Mouse (Mus musculus) limb, embryonic 14.5 days (tissue): Measurements from ENCODE around the gene Drosha. TPM values are rescaled to one million over a fixed set of nuclear protein-coding genes. Genes with fewer than 3 reads are reported as not detected.

Experiments
- ATAC-seq: fragments of 200-750 bp; cut with Nextera tagmentation; 2 replicates; pipeline ENCODE4 v1.8.0; 2017; ENCODE audit warnings: low read depth, moderate number of reproducible peaks, moderate TSS enrichment; ENCODE audit not compliant: low FRiP score
- DNase-seq: peaks from one replicate; pipeline ENCODE4 v3.0.0-alpha.2; 2015; ENCODE audit warnings: low spot score
- H3K27ac ChIP-seq: fragments of 300-500 bp; sonication (generic); replicated peaks from 2 replicates; pipeline ENCODE4 v1.5.1; 2014; ENCODE audit warnings: low read depth, mild to moderate bottlenecking, low read length, moderate library complexity, mixed read lengths
- H3K27me3 ChIP-seq: fragments of 300-500 bp; sonication (generic); 2 replicates; pipeline ENCODE4 v1.6.1; 2014; ENCODE audit warnings: low read length, mixed read lengths; ENCODE audit not compliant: control insufficient read depth, insufficient read depth
- H3K36me3 ChIP-seq: fragments of 300-500 bp; sonication (generic); 2 replicates; pipeline ENCODE4 v1.6.1; 2014; ENCODE audit warnings: mild to moderate bottlenecking, low read length, moderate library complexity, mixed read lengths; ENCODE audit not compliant: control insufficient read depth, insufficient read depth
- H3K4me1 ChIP-seq: fragments of 300-500 bp; sonication (generic); 2 replicates; pipeline ENCODE4 v1.6.1; 2014; ENCODE audit warnings: antibody characterized with exemption, low read length, mixed read lengths; ENCODE audit not compliant: control insufficient read depth, insufficient read depth
- H3K4me2 ChIP-seq: fragments of 300-500 bp; sonication (generic); replicated peaks from 2 replicates; pipeline ENCODE4 v1.6.1; 2014; ENCODE audit warnings: low read depth, mild to moderate bottlenecking, low read length, moderate library complexity; ENCODE audit not compliant: severe bottlenecking
- H3K4me3 ChIP-seq: fragments of 300-500 bp; sonication (generic); replicated peaks from 2 replicates; pipeline ENCODE4 v1.5.1; 2014; ENCODE audit warnings: low read length
- H3K9ac ChIP-seq: fragments of 300-500 bp; sonication (generic); 2 replicates; pipeline ENCODE4 v1.6.1; 2014; ENCODE audit warnings: mild to moderate bottlenecking, low read depth, low read length, moderate library complexity; ENCODE audit not compliant: severe bottlenecking
- H3K9me3 ChIP-seq: fragments of 300-500 bp; sonication (generic); 2 replicates; pipeline ENCODE4 v1.6.1; 2016; ENCODE audit warnings: low read length; ENCODE audit not compliant: control insufficient read depth
- POLR2A ChIP-seq: fragments of 200-500 bp; IDR thresholded peaks from 2 replicates; pipeline ENCODE4 v1.8.0; 2012; ENCODE audit warnings: inconsistent platforms, mild to moderate bottlenecking, moderate library complexity, borderline replicate concordance; ENCODE audit not compliant: insufficient read depth, insufficient read length; ENCODE audit errors: extremely low read depth
- WGBS: fragments of 180-500 bp; shearing (Covaris S2); extraction: QIAGEN DNeasy Blood & Tissue Kit; methylation state at CpG from one replicate; pipeline ENCODE4 v1.1.7; 2014; 5-methylcytosine and 5-hydroxymethylcytosine counted together
- polyA plus RNA-seq, 2 experiments: library from polyadenylated mRNA; depleted of rRNA in 1 of 2; stranded (reverse) in 1 of 2; unstranded in 1 of 2; fragments of >200 nt; fragmentation: Nextera tagmentation in 1 of 2; extraction: Ambion mirVana in 1 of 2; gene quantifications; 2 replicates each; pipeline versions ENCODE4 v1.2.1 to v1.2.3; 2012 to 2014

Gene Drosha
- polyA plus RNA-seq, 2 experiments, result 34.3 to 39.0 TPM

GRCm38 (mm10) chr15:12858645-12859044 is 34.0 kb downstream of the Drosha start:
- WGBS, result 94% methylated on average over 3 of the region's 3 CpGs
- no peak overlapping the region for H3K9ac ChIP-seq
- H3K9me3 ChIP-seq, result no peaks in the 10 kb centered on the region
- H3K4me1 ChIP-seq, result no peaks in the 10 kb centered on the region
- H3K4me2 ChIP-seq, result no peak overlapping the region
- no peak for TF ChIP-seq POLR2A
- no peak for ATAC-seq
- no peaks in the 10 kb centered on the region for H3K27me3 ChIP-seq
- peaks cover 83% of the 10 kb centered on the region for H3K36me3 ChIP-seq
- no peak for DNase-seq
- H3K4me3 ChIP-seq, result no peak overlapping the region
- H3K27ac ChIP-seq, result no peak overlapping the region

GRCm38 (mm10) chr15:12862061-12862460 is 37.4 kb downstream of the Drosha start:
- no peaks in the 10 kb centered on the region for H3K27me3 ChIP-seq
- no peaks in the 10 kb centered on the region for H3K4me1 ChIP-seq
- 64% methylated on average over 3 of the region's 3 CpGs for WGBS
- ATAC-seq (no peak), DNase-seq (no peak)
- H3K9ac ChIP-seq, result no peak overlapping the region
- H3K9me3 ChIP-seq, result no peaks in the 10 kb centered on the region
- no peak overlapping the region for H3K27ac ChIP-seq
- no peak for TF ChIP-seq POLR2A
- peaks cover 66% of the 10 kb centered on the region for H3K36me3 ChIP-seq
- no peak overlapping the region for H3K4me3 ChIP-seq
- H3K4me2 ChIP-seq, result no peak overlapping the region

GRCm38 (mm10) chr15:12863669-12864068 is 39.1 kb downstream of the Drosha start:
- H3K9ac ChIP-seq, result no peak overlapping the region
- TF ChIP-seq POLR2A, result no peak
- 26% methylated on average over 1 of the region's 1 CpGs for WGBS
- H3K4me3 ChIP-seq, result no peak overlapping the region
- H3K27ac ChIP-seq, result no peak overlapping the region
- no peaks in the 10 kb centered on the region for H3K9me3 ChIP-seq
- H3K27me3 ChIP-seq, result no peaks in the 10 kb centered on the region
- DNase-seq, result peak; percentile 22
- H3K36me3 ChIP-seq, result peaks cover 65% of the 10 kb centered on the region
- no peaks in the 10 kb centered on the region for H3K4me1 ChIP-seq
- H3K4me2 ChIP-seq, result no peak overlapping the region
- no peak for ATAC-seq

- ATAC-seq, result no peak
- TF ChIP-seq POLR2A, result no peak
- DNase-seq, result no peak
Observed at GRCm38 (mm10) chr15:12865595-12866314, 41.1 kb downstream of the Drosha start.

GRCm38 (mm10) chr15:12867269-12867668 is 42.7 kb downstream of the Drosha start:
- Histone ChIP-seq H3K4me3 (no peak overlapping the region), H3K27me3 (no peaks in the 10 kb centered on the region), H3K4me2 (no peak overlapping the region), H3K4me1 (no peaks in the 10 kb centered on the region), H3K27ac (no peak overlapping the region), H3K36me3 (peaks cover 57% of the 10 kb centered on the region), H3K9me3 (no peaks in the 10 kb centered on the region), H3K9ac (no peak overlapping the region)
- WGBS, result 70% methylated on average over 8 of the region's 8 CpGs
- TF ChIP-seq POLR2A, result no peak
- ATAC-seq (no peak), DNase-seq (no peak)

More at GRCm38 (mm10) chr15:12865595-12866314, 41.1 kb downstream of the Drosha start:
- no peak overlapping the region for H3K9ac ChIP-seq
- no peaks in the 10 kb centered on the region for H3K4me1 ChIP-seq
- peaks cover 54% of the 10 kb centered on the region for H3K36me3 ChIP-seq
- no peak overlapping the region for H3K27ac ChIP-seq
- H3K4me3 ChIP-seq, result no peak overlapping the region
- H3K4me2 ChIP-seq, result no peak overlapping the region
- no peaks in the 10 kb centered on the region for H3K27me3 ChIP-seq
- 71% methylated on average over 7 of the region's 7 CpGs for WGBS
- no peaks in the 10 kb centered on the region for H3K9me3 ChIP-seq
